Mouse (Mus musculus) liver, embryonic 11.5 days (tissue): ENCODE data around the gene Rgl2. TPM values are rescaled to one million over a fixed set of nuclear protein-coding genes. Genes with fewer than 3 reads are reported as not detected.

Experiments used
- ATAC-seq: fragments of 200-750 bp; cut with Nextera tagmentation; replicated peaks from 2 replicates; pipeline ENCODE4 v1.8.0; 2017; ENCODE audit warnings: moderate number of reproducible peaks, mild to moderate bottlenecking, moderate TSS enrichment, moderate library complexity; ENCODE audit not compliant: low FRiP score
- DNase-seq: peaks from one replicate; pipeline ENCODE4 v3.0.0-alpha.2; 2017; ENCODE audit warnings: low spot score
- H3K27ac ChIP-seq: fragments of 300-500 bp; sonication (generic); 2 replicates; pipeline ENCODE4 v1.5.1; 2014; ENCODE audit warnings: mild to moderate bottlenecking, low read depth, low read length, control low read depth
- H3K27me3 ChIP-seq: fragments of 300-500 bp; sonication (generic); replicated peaks from 2 replicates; pipeline ENCODE4 v1.6.1; 2014; ENCODE audit warnings: low read length, mixed read lengths; ENCODE audit not compliant: control insufficient read depth, insufficient read depth
- H3K36me3 ChIP-seq: fragments of 300-500 bp; sonication (generic); 2 replicates; pipeline ENCODE4 v1.6.1; 2014; ENCODE audit warnings: mild to moderate bottlenecking, low read length, moderate library complexity, mixed read lengths; ENCODE audit not compliant: control insufficient read depth, insufficient read depth
- H3K4me1 ChIP-seq: fragments of 300-500 bp; sonication (generic); replicated peaks from 2 replicates; pipeline ENCODE4 v1.6.1; 2014; ENCODE audit warnings: low read length, mixed read lengths; ENCODE audit not compliant: control insufficient read depth, insufficient read depth
- H3K4me2 ChIP-seq: fragments of 300-500 bp; sonication (generic); 2 replicates; pipeline ENCODE4 v1.6.1; 2014; ENCODE audit warnings: mild to moderate bottlenecking, control low read depth, moderate library complexity
- H3K4me3 ChIP-seq: fragments of 300-500 bp; sonication (generic); 2 replicates; pipeline ENCODE4 v1.5.1; 2014; ENCODE audit warnings: low read depth, low read length, control low read depth
- H3K9ac ChIP-seq: fragments of 300-500 bp; sonication (generic); 2 replicates; pipeline ENCODE4 v1.6.1; 2014; ENCODE audit warnings: low read depth, low read length, control low read depth
- H3K9me3 ChIP-seq: fragments of 300-500 bp; sonication (generic); 2 replicates; pipeline ENCODE4 v1.6.1; 2016; ENCODE audit warnings: low read length, inconsistent platforms, mixed read lengths; ENCODE audit not compliant: control insufficient read depth
- WGBS: fragments of 180-500 bp; shearing (Covaris S2); extraction: QIAGEN DNeasy Blood & Tissue Kit; methylation state at CpG from one replicate; pipeline ENCODE4 v1.1.7; 2014; 5-methylcytosine and 5-hydroxymethylcytosine counted together
- polyA plus RNA-seq: library from polyadenylated mRNA; unstranded; fragments of >200 nt; fragmentation: Nextera tagmentation; extraction: Ambion mirVana; gene quantifications from 2 replicates; pipeline ENCODE4 v1.2.1, GENCODE M21; 2014

The Rgl2 gene
- polyA plus RNA-seq, 1 experiment from 2014 or later: 25.6 TPM

DNA sequence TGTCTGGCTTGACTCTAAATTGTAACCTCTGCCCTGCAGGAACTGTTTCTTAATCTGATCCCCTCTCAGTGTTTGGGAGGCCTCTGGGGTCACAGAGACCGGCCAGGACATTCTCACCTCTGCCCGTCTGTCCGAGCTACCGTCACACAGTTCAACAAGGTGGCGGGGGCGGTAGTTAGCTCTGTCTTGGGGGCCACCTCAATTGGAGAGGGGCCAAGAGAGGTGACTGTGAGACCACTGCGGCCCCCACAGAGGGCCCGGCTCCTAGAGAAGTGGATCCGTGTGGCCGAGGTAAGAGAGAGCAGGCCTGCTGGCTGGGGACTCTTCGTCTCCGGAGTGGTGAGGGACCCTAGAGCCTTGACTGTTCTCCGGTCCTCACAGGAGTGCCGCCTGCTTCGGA lies 3.6 kb downstream of the Rgl2 start:
- peaks cover 16% of the 10 kb centered on the region for H3K4me1 ChIP-seq
- DNase-seq: no peak
- 87% methylated on average over 15 of the region's 15 CpGs for WGBS
- no peaks in the 10 kb centered on the region for H3K9me3 ChIP-seq
- H3K27me3 ChIP-seq: no peaks in the 10 kb centered on the region
- H3K27ac ChIP-seq: no peak overlapping the region
- peaks cover 14% of the 10 kb centered on the region; the same call in 1 of the 2 replicates for H3K36me3 ChIP-seq
- no peak for ATAC-seq
- H3K4me2 ChIP-seq: no peak overlapping the region
- no peak overlapping the region for H3K4me3 ChIP-seq
- no peak overlapping the region for H3K9ac ChIP-seq

DNA sequence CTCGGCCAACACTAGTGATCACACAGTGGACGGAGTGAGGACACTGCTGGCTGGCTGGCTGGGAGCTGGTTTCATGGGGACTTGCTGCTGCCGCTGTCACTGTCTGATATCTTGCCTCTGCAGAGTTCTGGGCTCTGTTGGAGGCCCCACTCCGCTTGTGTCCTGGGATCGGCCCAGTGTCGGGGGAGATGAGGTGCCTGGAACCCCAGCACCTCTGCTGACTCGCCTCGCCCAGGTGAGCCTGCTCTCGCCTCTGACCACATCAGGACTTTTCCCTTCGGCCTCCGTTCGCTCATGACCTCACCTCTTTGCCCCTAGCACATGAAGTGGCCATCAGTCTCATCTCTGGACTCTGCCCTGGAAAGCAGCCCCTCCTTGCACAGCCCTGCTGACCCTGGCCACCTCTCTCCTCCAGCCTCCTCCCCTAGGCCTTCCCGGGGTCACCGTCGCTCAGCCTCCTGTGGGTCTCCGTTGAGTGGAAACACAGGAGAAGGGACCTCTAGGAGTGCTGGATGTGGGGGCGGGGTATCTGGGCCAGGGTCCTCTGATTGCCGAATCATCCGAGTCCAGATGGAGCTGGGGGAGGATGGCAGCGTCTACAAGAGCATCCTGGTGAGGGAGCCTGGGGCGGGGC lies 6.2 kb downstream of the Rgl2 start:
- WGBS: 90% methylated on average over 21 of the region's 21 CpGs
- Histone ChIP-seq H3K4me3 (no peak overlapping the region), H3K27me3 (no peaks in the 10 kb centered on the region), H3K36me3 (peaks cover 19% of the 10 kb centered on the region; the same call in 1 of the 2 replicates), H3K4me2 (no peak overlapping the region; the same call in 1 of the 2 replicates), H3K27ac (no peak overlapping the region), H3K4me1 (peaks cover 22% of the 10 kb centered on the region), H3K9me3 (no peaks in the 10 kb centered on the region), H3K9ac (no peak overlapping the region)
- no peak for ATAC-seq
- no peak for DNase-seq

DNA sequence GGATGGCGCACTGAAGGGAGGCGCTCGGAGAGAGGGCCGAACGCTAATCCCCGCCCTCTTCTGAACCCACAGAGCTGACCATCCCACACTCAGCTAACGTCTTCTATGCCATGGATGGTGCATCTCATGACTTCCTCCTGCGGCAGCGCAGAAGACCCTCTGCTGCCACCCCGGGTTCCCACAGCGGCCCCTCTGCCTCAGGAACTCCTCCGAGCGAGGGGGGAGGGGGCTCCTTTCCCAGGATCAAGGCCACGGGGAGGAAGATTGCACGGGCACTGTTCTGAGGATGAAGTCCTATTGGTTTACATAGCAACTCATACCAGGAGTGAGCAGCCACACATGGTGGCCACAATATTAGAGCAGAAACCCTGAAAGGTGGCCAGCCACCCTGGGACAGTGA lies 7.7 kb downstream of the Rgl2 start:
- Histone ChIP-seq H3K9me3 (no peaks in the 10 kb centered on the region), H3K4me1 (peaks cover 19% of the 10 kb centered on the region), H3K36me3 (peaks cover 19% of the 10 kb centered on the region; the same call in 1 of the 2 replicates), H3K27ac (no peak overlapping the region; the same call in 1 of the 2 replicates), H3K9ac (no peak overlapping the region), H3K4me2 (no peak overlapping the region), H3K27me3 (no peaks in the 10 kb centered on the region), H3K4me3 (no peak overlapping the region)
- DNase-seq: no peak
- 83% methylated on average over 15 of the region's 15 CpGs for WGBS
- ATAC-seq: no peak

DNA sequence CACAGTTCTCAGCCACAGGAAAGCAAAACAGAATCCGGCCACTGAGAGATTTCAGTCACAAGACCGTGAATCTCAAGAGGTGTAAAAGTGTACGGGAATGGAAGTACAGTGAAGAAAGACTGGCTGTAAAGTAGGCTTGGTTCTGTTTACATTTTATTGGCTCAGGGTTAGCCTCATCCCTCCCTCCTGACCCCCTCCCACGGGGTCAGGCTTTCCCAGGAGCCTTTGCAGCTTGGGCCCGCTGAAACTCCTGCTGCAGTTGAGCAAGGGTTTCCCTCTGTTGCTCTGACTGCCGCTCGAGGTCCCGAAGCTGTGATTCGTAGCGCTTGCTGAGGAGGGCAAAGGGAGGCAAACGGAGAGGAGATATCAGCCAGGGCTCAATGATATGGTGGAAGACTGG lies 9.4 kb downstream of the Rgl2 start:
- DNase-seq (no peak), ATAC-seq (no peak)
- peak overlapping the region; percentile 83 for H3K9ac ChIP-seq
- H3K4me2 ChIP-seq: peak overlapping the region; percentile 92
- H3K27ac ChIP-seq: no peak overlapping the region
- 73% methylated on average over 11 of the region's 11 CpGs for WGBS
- no peaks in the 10 kb centered on the region for H3K9me3 ChIP-seq
- peaks cover 26% of the 10 kb centered on the region; the same call in 1 of the 2 replicates for H3K36me3 ChIP-seq
- peaks cover 19% of the 10 kb centered on the region for H3K4me1 ChIP-seq
- H3K27me3 ChIP-seq: no peaks in the 10 kb centered on the region
- peak overlapping the region; percentile 91 for H3K4me3 ChIP-seq

DNA sequence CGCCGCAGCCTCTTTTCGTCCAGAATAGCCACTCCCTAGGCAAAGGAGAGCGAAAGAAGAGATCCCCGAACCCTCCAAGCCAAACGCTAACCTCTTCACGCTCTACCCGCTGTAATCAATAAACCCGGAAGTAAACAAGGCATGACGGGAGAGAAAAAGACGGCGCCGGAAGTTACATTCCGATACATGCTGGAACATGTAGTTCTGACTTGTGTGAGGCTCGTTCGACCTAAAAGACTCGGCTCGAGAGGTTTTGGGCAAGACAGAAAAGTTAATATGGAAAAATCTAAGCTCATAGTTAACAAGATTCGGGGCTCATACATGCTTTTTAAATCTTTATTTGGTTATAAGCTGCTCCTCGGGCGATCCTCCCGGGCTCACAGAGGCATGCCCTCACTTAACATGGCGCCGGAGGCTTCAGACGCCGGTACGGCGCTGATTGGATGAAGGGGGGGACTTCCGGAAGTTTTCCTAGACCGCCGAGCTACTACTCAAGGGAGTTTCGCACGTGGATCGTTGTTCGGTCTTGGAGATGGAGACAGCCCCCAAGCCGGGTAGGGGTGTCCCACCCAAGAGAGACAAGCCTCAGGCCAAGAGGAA lies 11.0 kb downstream of the Rgl2 start, which contains the start of the genes Pfdn6 and Wdr46:
Gene Pfdn6, minus strand, starts transcription at position 138 of the 600 bp plus-strand sequence.
Gene Wdr46, plus strand, starts transcription at position 455 of the 600 bp plus-strand sequence.
- Histone ChIP-seq H3K27me3 (no peaks in the 10 kb centered on the region), H3K27ac (no peak within 1 kb of the TSS), H3K4me2 (peak within 1 kb of the TSS; percentile 92), H3K9me3 (no peaks in the 10 kb centered on the region), H3K9ac (peak within 1 kb of the TSS; percentile 83), H3K4me3 (peak within 1 kb of the TSS; percentile 91), H3K36me3 (peaks cover 37% of the 10 kb centered on the region), H3K4me1 (peaks cover 19% of the 10 kb centered on the region)
- WGBS: under 1% methylated on average over 36 of the region's 36 CpGs
- peak; percentile 84 for DNase-seq
- peak; percentile 88 for ATAC-seq

DNA sequence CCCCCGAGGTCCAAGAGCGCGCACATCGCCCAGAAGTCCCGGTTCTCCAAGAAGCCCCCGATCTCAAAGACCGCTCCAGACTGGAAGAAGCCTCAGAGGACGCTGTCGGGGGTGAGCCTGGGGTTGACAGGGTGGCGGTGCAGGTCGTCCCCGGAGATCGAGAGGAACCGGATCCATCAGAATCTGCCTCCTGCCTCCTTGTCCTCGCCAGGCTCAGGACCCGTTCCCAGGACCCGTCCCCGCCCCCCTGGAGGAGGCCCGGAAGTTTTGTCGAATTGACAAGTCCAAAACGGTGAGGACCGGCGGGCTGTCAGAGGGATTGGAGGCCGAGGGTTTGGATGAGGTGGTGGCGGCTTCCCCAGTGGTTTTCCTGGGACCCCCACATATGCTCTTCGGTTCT lies 11.6 kb downstream of the Rgl2 start:
- peaks cover 34% of the 10 kb centered on the region for H3K36me3 ChIP-seq
- no peaks in the 10 kb centered on the region for H3K9me3 ChIP-seq
- DNase-seq (no peak), ATAC-seq (peak; percentile 7; the same call in 1 of the 2 replicates)
- peak overlapping the region; percentile 91 for H3K4me3 ChIP-seq
- no peak overlapping the region for H3K27ac ChIP-seq
- H3K4me2 ChIP-seq: peak overlapping the region; percentile 92
- H3K4me1 ChIP-seq: peaks cover 19% of the 10 kb centered on the region
- peak overlapping the region; percentile 83 for H3K9ac ChIP-seq
- WGBS: 1% methylated on average over 26 of the region's 26 CpGs
- no peaks in the 10 kb centered on the region for H3K27me3 ChIP-seq

DNA sequence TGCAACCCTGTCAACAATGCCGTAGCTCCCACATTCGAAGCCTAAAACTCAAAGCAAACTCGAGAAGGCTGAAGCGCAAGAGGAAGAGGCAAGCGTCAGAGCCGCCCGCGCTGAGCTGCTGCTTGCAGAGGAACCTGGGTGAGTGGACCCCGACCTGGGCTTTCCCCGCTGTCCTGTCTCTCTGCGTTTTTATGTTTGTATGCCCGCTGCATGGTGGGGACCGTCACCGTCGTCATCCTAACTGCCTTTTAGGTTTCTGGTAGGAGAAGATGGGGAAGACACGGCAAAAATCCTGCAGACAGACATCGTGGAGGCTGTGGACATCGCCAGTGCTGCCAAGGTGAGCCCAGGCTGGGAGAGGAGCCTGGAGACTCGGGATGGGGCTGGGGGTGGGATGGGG lies 12.0 kb downstream of the Rgl2 start:
- H3K4me3 ChIP-seq: peak overlapping the region; percentile 91
- H3K9me3 ChIP-seq: no peaks in the 10 kb centered on the region
- H3K9ac ChIP-seq: peak overlapping the region; percentile 83
- no peak overlapping the region for H3K27ac ChIP-seq
- DNase-seq (no peak), ATAC-seq (no peak)
- peaks cover 34% of the 10 kb centered on the region for H3K36me3 ChIP-seq
- peaks cover 19% of the 10 kb centered on the region for H3K4me1 ChIP-seq
- WGBS: 45% methylated on average over 19 of the region's 19 CpGs
- H3K27me3 ChIP-seq: no peaks in the 10 kb centered on the region
- H3K4me2 ChIP-seq: peak overlapping the region; percentile 92

DNA sequence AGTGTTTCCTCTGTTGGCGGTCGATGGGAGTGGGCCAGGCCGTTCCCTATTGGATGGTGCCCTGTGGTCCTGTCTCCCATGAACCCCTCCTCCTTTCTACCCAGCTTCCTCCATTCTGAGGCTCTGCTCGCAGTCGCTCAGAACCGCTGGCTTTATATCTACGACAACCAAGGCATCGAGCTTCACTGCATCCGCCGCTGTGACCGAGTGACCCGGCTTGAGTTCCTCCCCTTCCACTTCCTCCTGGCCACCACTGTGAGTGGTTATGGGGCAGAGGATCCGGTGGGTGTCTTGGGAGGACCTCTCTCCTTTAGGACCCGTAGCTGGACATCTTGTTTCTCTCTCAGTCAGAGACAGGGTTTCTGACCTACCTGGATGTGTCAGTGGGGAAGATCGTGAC lies 14.1 kb downstream of the Rgl2 start:
- Histone ChIP-seq H3K36me3 (peaks cover 30% of the 10 kb centered on the region), H3K4me1 (peaks cover 18% of the 10 kb centered on the region), H3K9me3 (no peaks in the 10 kb centered on the region), H3K27me3 (no peaks in the 10 kb centered on the region), H3K9ac (no peak overlapping the region), H3K27ac (no peak overlapping the region), H3K4me2 (no peak overlapping the region), H3K4me3 (no peak overlapping the region; the same call in 1 of the 2 replicates)
- DNase-seq: no peak
- WGBS: 92% methylated on average over 15 of the region's 15 CpGs
- ATAC-seq: no peak
